Mouse (Mus musculus): ENCODE data around the gene Srebf1.

The Srebf1 gene

GRCm38 (mm10) chr11:60233235-60233634, 10.9 kb upstream of the Srebf1 start:
- no peak for DNase-seq (ENCODE audit: low spot score)

GRCm38 (mm10) chr11:60232441-60233058, 10.2 kb upstream of the Srebf1 start:
- no peak for DNase-seq (ENCODE audit: low spot score)

GRCm38 (mm10) chr11:60231951-60232350, 9.6 kb upstream of the Srebf1 start:
- no peak for DNase-seq (ENCODE audit: low spot score)

- no peak for DNase-seq (ENCODE audit: low spot score)
Measured at GRCm38 (mm10) chr11:60231326-60231725, 8.9 kb upstream of the Srebf1 start.

- no peak for DNase-seq (ENCODE audit: low spot score)
Measured at GRCm38 (mm10) chr11:60230512-60230911, 8.1 kb upstream of the Srebf1 start.

- no peak for DNase-seq (ENCODE audit: low spot score)
Measured at GRCm38 (mm10) chr11:60229821-60230220, 7.4 kb upstream of the Srebf1 start.

GRCm38 (mm10) chr11:60228525-60228924, 6.1 kb upstream of the Srebf1 start:
- no peak for DNase-seq (ENCODE audit: low spot score)

- DNase-seq (ENCODE audit: low spot score): no peak
Measured at GRCm38 (mm10) chr11:60225874-60226273, 3.5 kb upstream of the Srebf1 start.

GRCm38 (mm10) chr11:60224676-60225075, 2.3 kb upstream of the Srebf1 start:
- DNase-seq (ENCODE audit: low spot score): no peak

GRCm38 (mm10) chr11:60222085-60222468, 304 bp downstream of the Srebf1 start:
- DNase-seq (ENCODE audit: low spot score): no peak

GRCm38 (mm10) chr11:60221425-60221824, 956 bp downstream of the Srebf1 start:
- DNase-seq (ENCODE audit: low spot score): no peak

GRCm38 (mm10) chr11:60220291-60220804, 2.0 kb downstream of the Srebf1 start:
- DNase-seq (ENCODE audit: low spot score): peak; percentile 93

- DNase-seq (ENCODE audit: low spot score): no peak
Measured at GRCm38 (mm10) chr11:60219609-60220008, 2.8 kb downstream of the Srebf1 start.

GRCm38 (mm10) chr11:60217467-60217866, 4.9 kb downstream of the Srebf1 start:
- DNase-seq (ENCODE audit: low spot score): no peak

- DNase-seq (ENCODE audit: low spot score): no peak
Measured at GRCm38 (mm10) chr11:60216671-60217070, 5.7 kb downstream of the Srebf1 start.

GRCm38 (mm10) chr11:60213266-60213665, 9.1 kb downstream of the Srebf1 start:
- no peak for DNase-seq (ENCODE audit: low spot score)

GRCm38 (mm10) chr11:60211761-60212160, 10.6 kb downstream of the Srebf1 start:
- DNase-seq (ENCODE audit: low spot score): no peak

GRCm38 (mm10) chr11:60211152-60211551, 11.2 kb downstream of the Srebf1 start:
- DNase-seq (ENCODE audit: low spot score): no peak

GRCm38 (mm10) chr11:60210305-60210724, 12.1 kb downstream of the Srebf1 start:
- DNase-seq (ENCODE audit: low spot score): peak; percentile 92

- no peak for DNase-seq (ENCODE audit: low spot score)
Measured at GRCm38 (mm10) chr11:60209933-60210249, 12.5 kb downstream of the Srebf1 start.

GRCm38 (mm10) chr11:60209217-60209932, 13.0 kb downstream of the Srebf1 start:
- peak; percentile 87 for DNase-seq (ENCODE audit: low spot score)

- no peak for DNase-seq (ENCODE audit: low spot score)
Measured at GRCm38 (mm10) chr11:60208712-60209111, 13.7 kb downstream of the Srebf1 start.

GRCm38 (mm10) chr11:60208201-60208600, 14.2 kb downstream of the Srebf1 start:
- DNase-seq (ENCODE audit: low spot score): no peak

- no peak for DNase-seq (ENCODE audit: low spot score)
Measured at GRCm38 (mm10) chr11:60206207-60206606, 16.2 kb downstream of the Srebf1 start.
